Mouse (Mus musculus) brain, adult 2 months (tissue): Measurements from ENCODE around the gene Mdn1.

Experiments used
- DNase-seq: peaks from one replicate; pipeline ENCODE4 v3.0.0; 2011; ENCODE audit warnings: low read depth, low spot score

The Mdn1 gene

GRCm38 (mm10) chr4:32656918-32657662 is at the start of gene Mdn1:
Mdn1 (plus strand) TSS chr4:32657119.
- peak; percentile 97 for DNase-seq

DNA sequence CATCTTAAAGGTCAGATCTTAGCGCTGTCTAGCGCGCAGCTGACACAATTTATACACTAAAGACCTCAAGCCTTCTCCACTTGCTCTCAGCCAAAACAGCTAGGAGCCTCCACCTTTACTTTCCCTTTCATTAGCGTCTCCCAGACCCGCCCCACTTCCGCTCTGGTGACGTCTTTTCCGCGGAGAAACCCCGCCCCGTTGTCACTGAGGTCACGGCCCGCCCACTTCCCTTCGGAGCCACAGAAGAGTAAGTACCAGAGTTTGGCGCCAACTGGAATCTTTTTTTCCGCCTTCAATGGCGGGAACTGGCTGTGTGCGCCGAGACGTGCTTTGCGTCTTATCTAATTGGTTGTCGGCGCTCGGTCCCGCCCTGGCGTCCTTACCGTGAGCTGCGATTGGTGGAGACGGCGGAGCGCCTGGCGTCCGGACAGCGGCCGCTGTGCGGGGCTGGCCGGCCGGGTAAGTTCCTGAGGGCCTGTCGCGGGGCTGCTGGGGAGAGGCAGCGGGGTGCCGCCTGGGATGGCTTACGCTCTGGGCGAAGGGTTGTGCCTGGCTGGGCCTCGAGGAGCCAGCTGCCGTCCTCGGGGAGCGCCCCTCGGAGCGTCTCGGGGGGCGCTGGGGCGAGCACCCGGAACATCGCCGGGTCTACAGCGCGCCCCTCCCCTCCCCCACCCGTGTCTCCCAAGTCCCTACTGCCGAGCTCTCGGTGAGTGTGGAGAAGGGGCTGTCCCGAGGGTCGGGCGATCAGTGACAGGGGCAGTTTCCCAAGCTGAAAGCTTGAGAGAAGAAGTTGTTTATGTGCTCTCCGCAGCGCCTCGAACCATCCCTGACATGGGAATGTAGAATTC is 41.7 kb upstream of the Mdn1 start, which contains the start of gene Casp8ap2:
Gene Casp8ap2, plus strand, starts transcription at position 418 of the 848 bp plus-strand sequence.
- peak; percentile 100 for DNase-seq

- DNase-seq, result no peak
These were observed 35.3 kb upstream of the Mdn1 start for GRCm38 (mm10) chr4:32621637-32622036.

- DNase-seq, result no peak
These were observed 5.2 kb upstream of the Mdn1 start for GRCm38 (mm10) chr4:32651669-32652068.

DNA sequence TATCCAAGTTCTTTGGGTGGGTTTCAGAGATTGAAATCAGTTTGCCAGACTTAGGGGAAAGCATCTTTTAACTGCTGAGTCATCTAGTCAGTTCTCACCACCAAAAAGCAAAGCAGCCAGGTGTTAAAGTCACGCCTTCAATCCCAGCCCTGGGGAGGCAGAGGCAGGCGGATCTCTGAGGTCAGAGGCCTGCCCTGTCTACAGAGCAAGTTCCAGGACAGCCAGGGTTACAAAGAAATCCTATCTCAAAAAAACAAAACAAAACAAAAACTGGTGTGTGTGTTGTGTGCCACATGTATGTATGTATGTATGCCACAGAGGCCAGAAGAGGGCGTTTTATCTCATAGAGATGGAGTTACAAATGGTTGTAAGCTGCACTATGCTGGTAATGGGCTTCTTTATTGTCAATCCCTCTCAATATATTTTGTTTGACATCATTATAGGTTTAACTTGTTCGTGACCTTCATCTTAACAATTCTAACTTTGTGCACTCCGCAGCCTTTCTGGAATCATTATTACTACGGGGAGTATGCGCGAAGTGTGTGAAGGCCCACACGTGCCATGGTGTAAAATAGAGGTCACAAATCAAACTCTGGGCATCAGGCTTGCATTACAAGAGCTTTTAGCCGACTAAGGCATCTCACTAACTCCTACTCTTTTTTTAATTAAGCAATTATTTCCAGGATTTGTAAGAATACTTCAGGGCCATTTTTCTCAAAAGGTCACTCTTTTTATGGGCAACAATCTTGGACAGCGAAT is 594 bp upstream of the Mdn1 start:
- DNase-seq, result no peak

- DNase-seq, result no peak
These were observed 8.9 kb downstream of the Mdn1 start for GRCm38 (mm10) chr4:32665843-32666242.

DNA sequence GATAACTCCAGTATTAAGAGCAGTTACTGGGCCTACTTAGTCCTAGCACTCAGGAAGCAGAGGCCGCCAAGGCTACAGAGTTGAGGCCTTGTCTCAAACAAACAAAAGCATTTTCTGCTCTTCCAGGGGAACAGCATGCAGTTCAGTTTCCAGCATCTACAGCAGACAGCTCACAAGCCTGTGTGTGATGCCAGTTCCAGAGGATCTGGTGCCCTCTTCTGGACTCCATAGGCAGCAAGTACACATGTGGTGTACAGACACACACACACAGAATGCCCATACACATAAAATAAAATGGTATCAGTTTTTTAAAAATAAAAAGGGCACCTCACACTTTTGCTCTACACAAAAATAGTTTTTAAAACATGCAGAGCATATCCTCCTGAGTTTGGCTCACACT is 11.4 kb downstream of the Mdn1 start:
- peak; percentile 31 for DNase-seq

DNA sequence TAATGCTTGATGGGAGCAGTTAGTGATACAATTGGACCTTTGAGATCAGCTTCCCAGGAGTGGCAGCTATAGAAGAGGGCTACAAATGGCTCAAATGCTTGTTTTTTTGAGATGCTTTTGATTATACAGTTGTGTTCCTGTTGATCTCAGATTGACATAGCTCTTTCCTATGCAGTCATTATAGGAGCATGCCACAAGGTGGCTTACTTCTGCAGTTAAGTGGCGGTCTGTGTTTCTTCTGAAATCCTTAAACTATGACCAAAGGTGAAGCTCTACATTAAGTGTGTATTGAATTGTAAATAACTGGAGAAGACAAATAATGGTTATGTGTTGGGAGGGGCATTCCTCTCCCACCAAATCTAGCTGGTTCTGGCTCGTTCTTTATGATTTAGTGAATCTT is 12.9 kb downstream of the Mdn1 start:
- no peak for DNase-seq

GRCm38 (mm10) chr4:32674025-32674424 is 17.1 kb downstream of the Mdn1 start:
- DNase-seq, result no peak

DNA sequence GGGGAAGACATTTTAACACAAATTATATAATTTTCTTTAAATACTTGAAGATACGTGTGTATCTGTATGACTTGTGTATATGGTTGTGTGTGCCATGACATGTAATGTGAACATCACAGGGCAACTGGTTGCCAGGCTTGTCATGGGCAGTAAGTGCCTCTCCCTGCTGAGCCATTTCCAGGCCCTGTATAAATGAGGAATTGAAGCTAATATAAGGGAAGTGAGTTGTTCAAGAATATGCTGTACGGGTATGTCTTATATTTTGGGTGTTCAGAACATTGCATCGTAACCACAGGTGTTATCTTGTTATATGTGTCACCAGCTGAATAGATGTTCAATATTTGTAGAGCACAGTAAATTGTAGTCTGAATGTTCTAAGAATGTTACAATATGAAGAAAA is 20.6 kb downstream of the Mdn1 start:
- no peak for DNase-seq

DNA sequence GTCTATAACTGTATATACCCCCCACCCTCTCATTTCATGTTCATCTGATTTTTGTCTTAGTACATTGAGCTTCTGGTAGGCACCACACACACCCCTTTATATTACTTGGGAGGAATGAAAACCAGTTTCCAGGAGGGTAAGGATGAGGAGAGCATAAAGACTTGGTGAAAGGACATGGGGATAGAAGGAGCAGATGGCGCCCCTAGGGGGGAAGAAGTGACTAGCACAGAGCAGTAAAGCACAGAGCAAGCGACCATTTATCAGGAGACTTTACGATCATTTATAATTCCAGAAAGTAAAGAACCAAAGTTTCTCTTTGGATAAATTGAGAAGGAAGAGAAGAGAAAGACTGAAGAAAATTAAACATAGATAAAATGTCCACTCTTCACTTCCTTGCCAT is 23.9 kb downstream of the Mdn1 start:
- DNase-seq, result no peak

GRCm38 (mm10) chr4:32682471-32682870 is 25.6 kb downstream of the Mdn1 start:
- peak; percentile 41 for DNase-seq

DNA sequence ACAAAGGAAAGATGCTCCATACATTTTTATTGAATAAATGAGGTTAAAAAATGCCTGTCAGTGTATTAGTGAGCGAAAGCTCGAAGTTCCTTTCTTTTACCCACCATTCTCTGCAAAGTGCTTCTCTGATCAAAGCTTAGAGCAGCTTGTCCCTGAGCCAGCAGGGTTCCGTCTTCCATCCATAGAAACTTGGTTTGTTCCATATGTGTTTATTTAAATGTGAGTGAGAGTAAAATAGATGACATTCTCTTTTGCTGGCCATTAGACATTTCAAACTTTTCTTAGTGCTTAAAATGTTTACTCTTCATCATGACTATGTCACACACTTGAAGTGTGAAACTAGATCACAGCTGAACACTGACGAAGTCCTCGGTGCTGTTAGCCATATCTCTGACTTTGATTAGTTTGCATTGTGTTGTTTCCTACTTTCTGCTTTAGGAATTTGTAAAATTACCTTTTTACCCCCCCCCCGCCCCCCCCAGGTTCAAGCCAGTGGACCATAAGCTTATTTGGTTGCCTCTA is 26.2 kb downstream of the Mdn1 start:
- no peak for DNase-seq

- no peak for DNase-seq
These were observed 60.8 kb downstream of the Mdn1 start for GRCm38 (mm10) chr4:32717733-32718132.

DNA sequence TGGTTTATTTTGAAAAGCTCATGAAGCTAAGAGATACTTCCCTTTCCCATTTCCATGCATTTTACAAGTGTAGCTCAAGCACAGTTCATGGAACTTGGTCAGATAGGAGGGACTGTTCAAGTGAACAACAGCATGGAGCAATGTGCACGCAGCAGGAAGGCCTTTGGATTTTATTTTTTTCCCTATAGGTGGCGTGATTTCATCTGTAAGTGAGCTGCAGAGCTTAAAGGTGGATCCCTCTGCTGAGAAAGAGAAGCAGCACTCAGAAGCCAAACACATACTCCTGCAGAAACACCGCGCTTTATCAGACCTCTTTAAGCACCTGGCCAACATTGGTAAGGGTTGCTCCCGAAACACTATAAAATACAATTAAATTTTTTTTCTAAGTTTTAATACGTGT is 88.5 kb downstream of the Mdn1 start:
- DNase-seq, result peak; percentile 38

DNA sequence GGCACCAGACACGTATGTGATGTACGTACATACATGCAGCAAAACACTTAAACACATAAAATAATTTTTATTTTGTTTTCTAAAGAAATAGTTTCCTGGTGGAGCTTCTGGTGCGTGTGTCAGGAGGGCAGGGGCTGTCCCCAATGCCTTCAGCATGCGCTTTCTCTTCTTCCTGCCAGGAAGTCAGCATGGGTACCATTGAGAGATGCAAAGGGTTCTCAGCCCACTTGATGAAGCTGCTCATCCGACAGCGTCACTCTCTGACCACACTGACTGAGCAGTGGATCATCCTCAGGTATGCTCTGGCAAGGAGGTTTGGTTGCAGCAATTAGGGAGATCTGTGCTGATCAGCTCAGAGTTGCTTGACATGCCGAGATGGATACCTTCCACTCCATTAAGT is 91.5 kb downstream of the Mdn1 start:
- no peak for DNase-seq

- DNase-seq, result peak; percentile 79
These were observed 93.8 kb downstream of the Mdn1 start for GRCm38 (mm10) chr4:32750711-32751110.

- DNase-seq, result peak; percentile 86
These were observed 100.5 kb downstream of the Mdn1 start for GRCm38 (mm10) chr4:32757430-32757829.

- no peak for DNase-seq
These were observed 110.6 kb downstream of the Mdn1 start for GRCm38 (mm10) chr4:32767471-32767870.

- DNase-seq, result no peak
These were observed 111.1 kb downstream of the Mdn1 start for GRCm38 (mm10) chr4:32768046-32768445.

- DNase-seq, result no peak
These were observed 113.4 kb downstream of the Mdn1 start for GRCm38 (mm10) chr4:32770284-32770810.

GRCm38 (mm10) chr4:32779996-32780395 is 123.1 kb downstream of the Mdn1 start:
- no peak for DNase-seq
